Mouse (Mus musculus) neural tube, embryonic 12.5 days (tissue): ENCODE measurements around the gene Thap2. TPM values are rescaled to one million over a fixed set of nuclear protein-coding genes. Genes with fewer than 3 reads are reported as not detected.

Experiments used
- ATAC-seq: fragments of 200-750 bp; cut with Nextera tagmentation; 2 replicates; pipeline ENCODE4 v1.8.0; 2017; ENCODE audit warnings: low read depth, mild to moderate bottlenecking, moderate TSS enrichment, moderate library complexity; ENCODE audit not compliant: low FRiP score
- H3K27ac ChIP-seq: fragments of 300-500 bp; sonication (generic); 2 replicates; pipeline ENCODE4 v1.5.1; 2016
- H3K27me3 ChIP-seq: fragments of 300-500 bp; sonication (generic); replicated peaks from 2 replicates; pipeline ENCODE4 v1.6.1; 2016; ENCODE audit warnings: mild to moderate bottlenecking
- H3K36me3 ChIP-seq: fragments of 300-500 bp; sonication (generic); 2 replicates; pipeline ENCODE4 v1.6.1; 2016; ENCODE audit warnings: mild to moderate bottlenecking
- H3K4me1 ChIP-seq: fragments of 300-500 bp; sonication (generic); 2 replicates; pipeline ENCODE4 v1.6.1; 2016
- H3K4me2 ChIP-seq: fragments of 300-500 bp; sonication (generic); replicated peaks from 2 replicates; pipeline ENCODE4 v1.6.1; 2016; ENCODE audit warnings: mild to moderate bottlenecking
- H3K4me3 ChIP-seq: fragments of 300-500 bp; sonication (generic); 2 replicates; pipeline ENCODE4 v1.5.1; 2016
- H3K9ac ChIP-seq: fragments of 300-500 bp; sonication (generic); 2 replicates; pipeline ENCODE4 v1.6.1; 2016; ENCODE audit warnings: mild to moderate bottlenecking
- H3K9me3 ChIP-seq: fragments of 300-500 bp; sonication (generic); 2 replicates; pipeline ENCODE4 v1.6.1; 2016; ENCODE audit warnings: mild to moderate bottlenecking
- WGBS: fragments of 180-500 bp; shearing (Covaris S2); methylation state at CpG from one replicate; pipeline ENCODE4 v1.1.7; 2016; 5-methylcytosine and 5-hydroxymethylcytosine counted together
- polyA plus RNA-seq: library from polyadenylated mRNA; unstranded; fragments of >200 nt; fragmentation: Nextera tagmentation; extraction: Ambion mirVana; gene quantifications from 2 replicates; pipeline ENCODE4 v1.2.1, GENCODE M21; 2016

Gene Thap2
- polyA plus RNA-seq, 1 experiment from 2014 or later = 34.0 TPM

GRCm38 (mm10) chr10:115349509-115349908 lies 34.7 kb downstream of the Thap2 start:
- 93% methylated on average over 7 of the region's 7 CpGs for WGBS
- ATAC-seq = no peak
- no peaks in the 10 kb centered on the region for H3K27me3 ChIP-seq
- no peaks in the 10 kb centered on the region for H3K4me1 ChIP-seq
- no peak overlapping the region for H3K9ac ChIP-seq
- no peak overlapping the region for H3K4me2 ChIP-seq
- peaks cover 14% of the 10 kb centered on the region for H3K36me3 ChIP-seq
- H3K4me3 ChIP-seq = no peak overlapping the region
- no peaks in the 10 kb centered on the region for H3K9me3 ChIP-seq
- H3K27ac ChIP-seq = no peak overlapping the region

GRCm38 (mm10) chr10:115349029-115349428 lies 35.2 kb downstream of the Thap2 start:
- ATAC-seq = no peak
- no peak overlapping the region for H3K4me2 ChIP-seq
- no peak overlapping the region for H3K4me3 ChIP-seq
- 74% methylated on average over 10 of the region's 10 CpGs for WGBS
- H3K4me1 ChIP-seq = no peaks in the 10 kb centered on the region
- no peak overlapping the region for H3K9ac ChIP-seq
- no peaks in the 10 kb centered on the region for H3K9me3 ChIP-seq
- no peaks in the 10 kb centered on the region for H3K27me3 ChIP-seq
- H3K36me3 ChIP-seq = peaks cover 14% of the 10 kb centered on the region
- no peak overlapping the region for H3K27ac ChIP-seq

- H3K27ac ChIP-seq = no peak overlapping the region
- H3K9ac ChIP-seq = no peak overlapping the region
- 82% methylated on average over 6 of the region's 6 CpGs for WGBS
- no peaks in the 10 kb centered on the region for H3K9me3 ChIP-seq
- no peak for ATAC-seq
- H3K27me3 ChIP-seq = no peaks in the 10 kb centered on the region
- no peak overlapping the region for H3K4me2 ChIP-seq
- peaks cover 19% of the 10 kb centered on the region for H3K36me3 ChIP-seq
- no peak overlapping the region for H3K4me3 ChIP-seq
- H3K4me1 ChIP-seq = no peaks in the 10 kb centered on the region
Observed at GRCm38 (mm10) chr10:115348131-115348530, 36.1 kb downstream of the Thap2 start.

- no peaks in the 10 kb centered on the region for H3K9me3 ChIP-seq
- ATAC-seq = no peak
- H3K4me3 ChIP-seq = no peak overlapping the region
- H3K4me1 ChIP-seq = no peaks in the 10 kb centered on the region
- H3K27ac ChIP-seq = no peak overlapping the region
- no peak overlapping the region for H3K4me2 ChIP-seq
- H3K9ac ChIP-seq = no peak overlapping the region
- peaks cover 30% of the 10 kb centered on the region for H3K36me3 ChIP-seq
- no peaks in the 10 kb centered on the region for H3K27me3 ChIP-seq
Observed at GRCm38 (mm10) chr10:115346444-115346843, 37.8 kb downstream of the Thap2 start.

GRCm38 (mm10) chr10:115342771-115343425 lies 41.3 kb downstream of the Thap2 start:
- Histone ChIP-seq H3K36me3 (peaks cover 45% of the 10 kb centered on the region), H3K9me3 (no peaks in the 10 kb centered on the region)
- 92% methylated on average over 4 of the region's 4 CpGs for WGBS

GRCm38 (mm10) chr10:115339820-115340328 lies 44.4 kb downstream of the Thap2 start:
- WGBS = 94% methylated on average over 7 of the region's 7 CpGs
- no peaks in the 10 kb centered on the region for H3K4me1 ChIP-seq
- no peak overlapping the region for H3K9ac ChIP-seq
- no peak overlapping the region for H3K4me2 ChIP-seq
- ATAC-seq = no peak
- H3K27me3 ChIP-seq = no peaks in the 10 kb centered on the region
- H3K27ac ChIP-seq = no peak overlapping the region
- H3K9me3 ChIP-seq = no peaks in the 10 kb centered on the region
- peaks cover 31% of the 10 kb centered on the region for H3K36me3 ChIP-seq
- no peak overlapping the region for H3K4me3 ChIP-seq

More at GRCm38 (mm10) chr10:115342771-115343425, 41.3 kb downstream of the Thap2 start:
- no peak for ATAC-seq
- H3K4me3 ChIP-seq = no peak overlapping the region
- H3K4me1 ChIP-seq = no peaks in the 10 kb centered on the region
- H3K27ac ChIP-seq = no peak overlapping the region
- H3K27me3 ChIP-seq = no peaks in the 10 kb centered on the region
- no peak overlapping the region for H3K9ac ChIP-seq
- H3K4me2 ChIP-seq = no peak overlapping the region

- Histone ChIP-seq H3K4me2 (no peak overlapping the region), H3K4me1 (no peaks in the 10 kb centered on the region), H3K36me3 (peaks cover 16% of the 10 kb centered on the region), H3K27me3 (no peaks in the 10 kb centered on the region), H3K4me3 (no peak overlapping the region), H3K9ac (no peak overlapping the region), H3K27ac (no peak overlapping the region), H3K9me3 (no peaks in the 10 kb centered on the region)
- no peak for ATAC-seq
- WGBS = 91% methylated on average over 4 of the region's 4 CpGs
Observed at GRCm38 (mm10) chr10:115336901-115337300, 47.3 kb downstream of the Thap2 start.

GRCm38 (mm10) chr10:115333528-115333927 lies 50.7 kb downstream of the Thap2 start:
- Histone ChIP-seq H3K36me3 (no peaks in the 10 kb centered on the region), H3K4me2 (no peak overlapping the region), H3K4me1 (no peaks in the 10 kb centered on the region), H3K9ac (no peak overlapping the region), H3K27me3 (no peaks in the 10 kb centered on the region), H3K9me3 (no peaks in the 10 kb centered on the region), H3K27ac (no peak overlapping the region), H3K4me3 (no peak overlapping the region)
- 83% methylated on average over 9 of the region's 9 CpGs for WGBS
- no peak for ATAC-seq

GRCm38 (mm10) chr10:115332997-115333396 lies 51.2 kb downstream of the Thap2 start:
- Histone ChIP-seq H3K9ac (no peak overlapping the region), H3K9me3 (no peaks in the 10 kb centered on the region), H3K4me1 (no peaks in the 10 kb centered on the region), H3K4me3 (no peak overlapping the region), H3K27me3 (no peaks in the 10 kb centered on the region), H3K36me3 (no peaks in the 10 kb centered on the region), H3K27ac (no peak overlapping the region), H3K4me2 (no peak overlapping the region)
- WGBS = 94% methylated on average over 4 of the region's 4 CpGs
- ATAC-seq = no peak

- WGBS = 89% methylated on average over 8 of the region's 8 CpGs
- ATAC-seq = no peak
- H3K9ac ChIP-seq = no peak overlapping the region
- H3K27me3 ChIP-seq = no peaks in the 10 kb centered on the region
- no peaks in the 10 kb centered on the region for H3K4me1 ChIP-seq
- no peak overlapping the region for H3K4me2 ChIP-seq
- no peaks in the 10 kb centered on the region for H3K9me3 ChIP-seq
- H3K4me3 ChIP-seq = no peak overlapping the region
- no peak overlapping the region for H3K27ac ChIP-seq
- H3K36me3 ChIP-seq = no peaks in the 10 kb centered on the region
Observed at GRCm38 (mm10) chr10:115332420-115332952, 51.8 kb downstream of the Thap2 start.

GRCm38 (mm10) chr10:115329010-115329530 lies 55.2 kb downstream of the Thap2 start:
- no peak overlapping the region for H3K9ac ChIP-seq
- no peak for ATAC-seq
- H3K9me3 ChIP-seq = no peaks in the 10 kb centered on the region
- no peak overlapping the region for H3K27ac ChIP-seq
- no peaks in the 10 kb centered on the region for H3K27me3 ChIP-seq
- no peaks in the 10 kb centered on the region for H3K36me3 ChIP-seq
- H3K4me2 ChIP-seq = no peak overlapping the region
- no peaks in the 10 kb centered on the region for H3K4me1 ChIP-seq
- no peak overlapping the region for H3K4me3 ChIP-seq
- WGBS = 85% methylated on average over 3 of the region's 3 CpGs

GRCm38 (mm10) chr10:115328514-115328913 lies 55.7 kb downstream of the Thap2 start:
- Histone ChIP-seq H3K4me2 (no peak overlapping the region), H3K4me3 (no peak overlapping the region), H3K4me1 (no peaks in the 10 kb centered on the region), H3K9me3 (no peaks in the 10 kb centered on the region), H3K9ac (no peak overlapping the region), H3K27me3 (no peaks in the 10 kb centered on the region), H3K27ac (no peak overlapping the region), H3K36me3 (no peaks in the 10 kb centered on the region)
- WGBS = 84% methylated on average over 6 of the region's 6 CpGs
- ATAC-seq = no peak

GRCm38 (mm10) chr10:115323295-115323694 lies 60.9 kb downstream of the Thap2 start:
- H3K27me3 ChIP-seq = no peaks in the 10 kb centered on the region
- no peak overlapping the region for H3K9ac ChIP-seq
- 13% methylated on average over 6 of the region's 6 CpGs for WGBS
- no peak overlapping the region for H3K4me2 ChIP-seq
- H3K36me3 ChIP-seq = no peaks in the 10 kb centered on the region
- H3K27ac ChIP-seq = no peak overlapping the region
- H3K4me3 ChIP-seq = no peak overlapping the region
- no peak for ATAC-seq
- H3K4me1 ChIP-seq = no peaks in the 10 kb centered on the region
- H3K9me3 ChIP-seq = no peaks in the 10 kb centered on the region
